Mouse (Mus musculus) forebrain, embryonic 14.5 days (tissue): ENCODE data around the gene Rhbdf1. TPM values are rescaled to one million over a fixed set of nuclear protein-coding genes. Genes with fewer than 3 reads are reported as not detected.

Experiments
- ATAC-seq: fragments of 200-750 bp; cut with Nextera tagmentation; 2 replicates; pipeline ENCODE4 v1.8.0; 2017; ENCODE audit warnings: mild to moderate bottlenecking, moderate library complexity
- DNase-seq: peaks from one replicate; pipeline ENCODE4 v3.0.0-alpha.2; 2015; ENCODE audit warnings: low spot score
- H3K27ac ChIP-seq: fragments of 300-500 bp; sonication (generic); 2 replicates; pipeline ENCODE4 v1.5.1; 2014; ENCODE audit warnings: low read depth, mild to moderate bottlenecking, control low read depth, low read length, moderate library complexity
- H3K27me3 ChIP-seq: fragments of 300-500 bp; sonication (generic); replicated peaks from 2 replicates; pipeline ENCODE4 v1.6.1; 2014; ENCODE audit warnings: low read length, control low read depth, mixed read lengths; ENCODE audit not compliant: control insufficient read depth, insufficient read depth
- H3K36me3 ChIP-seq: fragments of 300-500 bp; sonication (generic); 2 replicates; pipeline ENCODE4 v1.6.1; 2014; ENCODE audit warnings: low read length, control low read depth; ENCODE audit not compliant: control insufficient read depth, insufficient read depth
- H3K4me1 ChIP-seq: fragments of 300-500 bp; sonication (generic); 2 replicates; pipeline ENCODE4 v1.6.1; 2014; ENCODE audit warnings: antibody characterized with exemption, low read length, control low read depth; ENCODE audit not compliant: control insufficient read depth, insufficient read depth
- H3K4me2 ChIP-seq: fragments of 300-500 bp; sonication (generic); 2 replicates; pipeline ENCODE4 v1.6.1; 2014; ENCODE audit warnings: mild to moderate bottlenecking, control low read depth, low read length
- H3K4me3 ChIP-seq: fragments of 300-500 bp; sonication (generic); 2 replicates; pipeline ENCODE4 v1.5.1; 2014; ENCODE audit warnings: low read depth, low read length, control low read depth
- H3K9ac ChIP-seq: fragments of 300-500 bp; sonication (generic); 2 replicates; pipeline ENCODE4 v1.6.1; 2014; ENCODE audit warnings: mild to moderate bottlenecking, low read length, control low read depth, moderate library complexity
- H3K9me3 ChIP-seq: fragments of 300-500 bp; sonication (generic); replicated peaks from 2 replicates; pipeline ENCODE4 v1.6.1; 2016; ENCODE audit warnings: low read length, control low read depth, mixed read lengths; ENCODE audit not compliant: control insufficient read depth
- WGBS: fragments of 180-500 bp; shearing (Covaris S2); extraction: QIAGEN DNeasy Blood & Tissue Kit; methylation state at CpG from one replicate; pipeline ENCODE4 v1.1.7; 2014; 5-methylcytosine and 5-hydroxymethylcytosine counted together
- polyA plus RNA-seq: library from polyadenylated mRNA; unstranded; fragments of >200 nt; fragmentation: Nextera tagmentation; extraction: Ambion mirVana; gene quantifications from 2 replicates; pipeline ENCODE4 v1.2.1, GENCODE M21; 2014

The Rhbdf1 gene
- polyA plus RNA-seq, 1 experiment from 2014 or later: 9.9 TPM

- Histone ChIP-seq H3K4me3 (no peak overlapping the region), H3K27me3 (no peaks in the 10 kb centered on the region), H3K9me3 (no peaks in the 10 kb centered on the region), H3K4me1 (peaks cover 4% of the 10 kb centered on the region; the same call in 1 of the 2 replicates), H3K4me2 (no peak overlapping the region), H3K27ac (no peak overlapping the region), H3K36me3 (peaks cover 11% of the 10 kb centered on the region; the same call in 1 of the 2 replicates), H3K9ac (no peak overlapping the region)
- no peak for DNase-seq
- WGBS: 91% methylated on average over 10 of the region's 10 CpGs
- no peak for ATAC-seq
Observed at GRCm38 (mm10) chr11:32262674-32263415, 40.7 kb upstream of the Rhbdf1 start.

DNA sequence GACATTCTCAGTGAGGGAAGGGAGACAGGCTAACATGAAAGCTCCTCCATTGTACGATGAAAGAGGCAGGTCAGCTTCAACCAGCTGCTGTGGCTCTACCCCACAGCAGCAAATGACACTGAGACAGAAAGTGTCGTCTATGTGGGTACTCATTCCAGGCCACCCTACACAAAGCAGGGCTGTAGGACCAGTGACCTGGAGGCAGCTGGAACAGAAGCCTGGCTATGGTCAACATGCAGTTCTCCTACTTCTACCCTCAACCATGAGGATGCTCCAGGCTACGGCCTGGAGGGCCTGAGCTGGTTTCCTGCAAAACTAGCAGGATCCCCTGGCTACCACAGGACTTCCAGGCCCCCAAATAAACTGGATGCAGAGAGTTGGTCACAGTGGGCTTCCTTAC, 34.5 kb upstream of the Rhbdf1 start:
- no peak overlapping the region for H3K4me3 ChIP-seq
- 92% methylated on average over 3 of the region's 3 CpGs for WGBS
- H3K9ac ChIP-seq: no peak overlapping the region

GRCm38 (mm10) chr11:32256146-32256545, 34.0 kb upstream of the Rhbdf1 start:
- 97% methylated on average over 1 of the region's 1 CpGs for WGBS
- Histone ChIP-seq H3K9me3 (no peaks in the 10 kb centered on the region), H3K4me3 (no peak overlapping the region), H3K4me1 (no peaks in the 10 kb centered on the region), H3K36me3 (peaks cover 41% of the 10 kb centered on the region), H3K4me2 (no peak overlapping the region), H3K27ac (no peak overlapping the region), H3K9ac (no peak overlapping the region), H3K27me3 (no peaks in the 10 kb centered on the region)
- no peak for ATAC-seq
- no peak for DNase-seq

More for the DNA sequence above, 34.5 kb upstream of the Rhbdf1 start:
- DNase-seq (no peak), ATAC-seq (no peak)
- Histone ChIP-seq H3K4me1 (no peaks in the 10 kb centered on the region), H3K36me3 (peaks cover 40% of the 10 kb centered on the region), H3K27me3 (no peaks in the 10 kb centered on the region), H3K27ac (no peak overlapping the region), H3K9me3 (no peaks in the 10 kb centered on the region), H3K4me2 (no peak overlapping the region)

- no peak overlapping the region for H3K27ac ChIP-seq
- ATAC-seq (no peak), DNase-seq (no peak)
- 100% methylated on average over 1 of the region's 1 CpGs for WGBS
- H3K9me3 ChIP-seq: no peaks in the 10 kb centered on the region
- H3K27me3 ChIP-seq: no peaks in the 10 kb centered on the region
- H3K4me1 ChIP-seq: no peaks in the 10 kb centered on the region
- peaks cover 46% of the 10 kb centered on the region for H3K36me3 ChIP-seq
- H3K4me2 ChIP-seq: no peak overlapping the region
- H3K9ac ChIP-seq: no peak overlapping the region
- H3K4me3 ChIP-seq: no peak overlapping the region
Observed at GRCm38 (mm10) chr11:32253121-32253520, 31.0 kb upstream of the Rhbdf1 start.

GRCm38 (mm10) chr11:32250880-32251763, 29.0 kb upstream of the Rhbdf1 start:
- Histone ChIP-seq H3K36me3 (peaks cover 65% of the 10 kb centered on the region), H3K4me2 (no peak overlapping the region), H3K9me3 (no peaks in the 10 kb centered on the region), H3K27me3 (no peaks in the 10 kb centered on the region), H3K27ac (no peak overlapping the region), H3K4me3 (no peak overlapping the region), H3K9ac (no peak overlapping the region), H3K4me1 (no peaks in the 10 kb centered on the region)
- no peak for DNase-seq
- ATAC-seq: no peak
- 89% methylated on average over 8 of the region's 8 CpGs for WGBS

DNA sequence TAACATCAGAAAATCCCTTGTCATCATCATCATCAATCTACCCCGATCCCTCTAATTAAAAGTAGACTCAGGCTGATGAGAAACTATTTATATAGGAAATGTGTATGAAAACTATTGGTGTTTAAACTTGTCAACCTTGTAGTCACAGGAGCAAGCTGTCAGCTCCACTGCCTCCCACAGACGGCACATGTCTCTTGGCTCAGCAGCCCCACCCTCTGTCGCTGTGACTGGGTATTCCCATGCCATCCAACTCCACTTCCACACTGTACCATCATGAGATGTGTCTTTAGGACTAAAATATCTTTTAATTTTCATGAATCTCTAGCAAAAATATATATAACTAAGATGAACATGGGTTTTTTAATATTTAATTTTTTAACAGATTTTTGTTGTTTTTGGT, 26.2 kb upstream of the Rhbdf1 start:
- no peaks in the 10 kb centered on the region for H3K4me1 ChIP-seq
- H3K9ac ChIP-seq: no peak overlapping the region
- DNase-seq (no peak), ATAC-seq (no peak)
- WGBS: 90% methylated on average over 3 of the region's 3 CpGs
- no peak overlapping the region for H3K27ac ChIP-seq
- H3K4me2 ChIP-seq: no peak overlapping the region
- H3K36me3 ChIP-seq: peaks cover 64% of the 10 kb centered on the region
- H3K27me3 ChIP-seq: no peaks in the 10 kb centered on the region
- no peak overlapping the region for H3K4me3 ChIP-seq
- H3K9me3 ChIP-seq: no peaks in the 10 kb centered on the region

GRCm38 (mm10) chr11:32247068-32247467, 25.0 kb upstream of the Rhbdf1 start:
- ATAC-seq: no peak
- Histone ChIP-seq H3K9ac (no peak overlapping the region), H3K27ac (no peak overlapping the region), H3K4me3 (no peak overlapping the region), H3K4me2 (no peak overlapping the region), H3K9me3 (no peaks in the 10 kb centered on the region), H3K4me1 (no peaks in the 10 kb centered on the region), H3K36me3 (peaks cover 56% of the 10 kb centered on the region), H3K27me3 (no peaks in the 10 kb centered on the region)
- DNase-seq: no peak

DNA sequence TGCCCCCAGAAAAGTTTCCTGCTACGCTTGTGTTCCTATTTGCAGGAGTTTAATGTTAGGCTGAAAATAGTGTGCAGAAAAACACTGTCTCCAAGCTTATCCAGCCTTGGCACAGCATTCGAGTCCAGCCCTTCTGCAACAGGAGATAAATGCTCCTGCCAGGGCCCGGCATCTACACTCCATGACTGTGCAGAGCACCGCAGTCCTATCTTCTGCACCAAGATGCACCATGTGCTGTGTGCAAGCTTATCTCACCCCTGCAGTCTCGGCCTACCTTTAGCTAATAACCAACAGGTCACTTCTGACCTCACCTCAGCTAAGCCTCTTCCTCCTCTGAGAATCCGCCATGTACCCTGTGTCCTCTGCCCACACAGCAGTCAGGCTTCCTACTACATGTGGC, 23.5 kb upstream of the Rhbdf1 start:
- ATAC-seq: no peak
- H3K27me3 ChIP-seq: no peaks in the 10 kb centered on the region
- WGBS: 93% methylated on average over 6 of the region's 6 CpGs
- H3K27ac ChIP-seq: no peak overlapping the region
- H3K9ac ChIP-seq: no peak overlapping the region
- peaks cover 58% of the 10 kb centered on the region for H3K36me3 ChIP-seq
- no peak overlapping the region for H3K4me2 ChIP-seq
- no peak for DNase-seq
- H3K4me1 ChIP-seq: no peaks in the 10 kb centered on the region
- no peak overlapping the region for H3K4me3 ChIP-seq
- H3K9me3 ChIP-seq: no peaks in the 10 kb centered on the region

DNA sequence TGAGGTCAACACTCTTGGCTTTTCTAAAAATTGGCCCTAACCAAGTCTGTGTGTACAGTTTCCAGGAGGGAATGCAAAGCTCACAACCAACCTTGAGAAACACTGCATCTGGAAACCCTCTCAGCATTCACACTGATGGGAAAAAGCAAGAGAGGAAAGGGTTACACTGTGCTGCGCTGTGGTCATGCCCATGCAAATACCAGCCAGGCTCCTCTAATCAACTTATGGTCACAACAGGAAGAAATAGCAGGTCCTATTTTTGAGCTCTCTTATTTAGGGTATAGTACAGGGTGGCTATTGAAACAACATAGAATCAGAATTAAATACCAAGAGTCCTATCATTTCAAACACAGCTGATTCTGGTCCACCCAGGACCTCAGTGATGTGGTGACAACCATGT, 22.5 kb upstream of the Rhbdf1 start:
- ATAC-seq (no peak), DNase-seq (no peak)
- no peaks in the 10 kb centered on the region for H3K9me3 ChIP-seq
- WGBS: 85% methylated on average over 1 of the region's 1 CpGs
- H3K27me3 ChIP-seq: no peaks in the 10 kb centered on the region
- H3K36me3 ChIP-seq: peaks cover 59% of the 10 kb centered on the region
- no peak overlapping the region for H3K4me2 ChIP-seq
- H3K27ac ChIP-seq: no peak overlapping the region
- no peaks in the 10 kb centered on the region for H3K4me1 ChIP-seq
- H3K4me3 ChIP-seq: no peak overlapping the region
- H3K9ac ChIP-seq: no peak overlapping the region
